19 mouse cellular contexts compared by ENCODE assay signal in genomic region chr2:118254516-118254915, GRCm38 (mm10). TPM values are rescaled to one million over a fixed set of nuclear protein-coding genes. Genes with fewer than 3 reads are reported as not detected.
DNase-seq lines count a peak whose midpoint lies in the region; ATAC-seq and TF ChIP-seq lines count a peak whose summit lies in the region.
"Had no signal": no experiment of that assay in that cellular context is flagged by ENCODE, and none has a peak within 500 bp of the region (broad histone marks: within the 10 kb centered on the region; RNA-seq: fewer than 3 reads in every experiment).

No protein-coding gene starts in this region.

- no peaks in the 10 kb centered on the region for H3K9me3 ChIP-seq in kidney, postnatal 0 days (replicated peaks; ENCODE audit: low read length)
- no peaks in the 10 kb centered on the region for H3K9me3 ChIP-seq in hindbrain, embryonic 10.5 days
- H3K9me3 ChIP-seq: embryonic facial prominence, embryonic 13.5 days; midbrain, embryonic 12.5 days had no signal

- no peaks in the 10 kb centered on the region for H3K36me3 ChIP-seq in kidney, postnatal 0 days (ENCODE audit: insufficient read depth, low read length)
- no peaks in the 10 kb centered on the region for H3K36me3 ChIP-seq in hindbrain, embryonic 10.5 days
- H3K36me3 ChIP-seq: embryonic facial prominence, embryonic 13.5 days; midbrain, embryonic 12.5 days had no signal

- no peak overlapping the region for H3K4me3 ChIP-seq in kidney, postnatal 0 days (replicated peaks; ENCODE audit: low read depth, low read length)
- H3K4me3 ChIP-seq in hindbrain, embryonic 10.5 days = no peak overlapping the region
- H3K4me3 ChIP-seq: embryonic facial prominence, embryonic 13.5 days; heart, adult 2 months; midbrain, embryonic 12.5 days; myocyte had no signal

- TF ChIP-seq CTCF in kidney, postnatal 0 days (IDR thresholded peaks at IDR 0.05; ENCODE audit: low read depth) = no peak
- TF ChIP-seq CTCF in brain, embryonic 14.5 days (IDR thresholded peaks at IDR 0.05; ENCODE audit: borderline replicate concordance, extremely low read depth, insufficient read depth, insufficient read length) = no peak

- no peak overlapping the region for H3K9ac ChIP-seq in kidney, postnatal 0 days (ENCODE audit: low read depth, low read length)
- H3K9ac ChIP-seq: embryonic facial prominence, embryonic 13.5 days; midbrain, embryonic 12.5 days had no signal

- H3K27me3 ChIP-seq in kidney, postnatal 0 days (ENCODE audit: insufficient read depth, low read length) = no peaks in the 10 kb centered on the region
- H3K27me3 ChIP-seq in hindbrain, embryonic 10.5 days (ENCODE audit: insufficient read depth, poor library complexity, severe bottlenecking) = peaks cover 5% of the 10 kb centered on the region; the same call in 1 of the 2 replicates
- H3K27me3 ChIP-seq: embryonic facial prominence, embryonic 13.5 days had no signal

- no peak overlapping the region for H3K4me2 ChIP-seq in kidney, postnatal 0 days (ENCODE audit: low read length)
- H3K4me2 ChIP-seq: embryonic facial prominence, embryonic 13.5 days; midbrain, embryonic 12.5 days had no signal

- no peak overlapping the region for H3K27ac ChIP-seq in kidney, postnatal 0 days
- 0 out of 2 replicates have a peak overlapping the region, but pooled peaks have one; percentile 81 for H3K27ac ChIP-seq in hindbrain, embryonic 10.5 days
- H3K27ac ChIP-seq: embryonic facial prominence, embryonic 13.5 days; heart, adult 2 months; midbrain, embryonic 12.5 days had no signal

- WGBS in kidney, postnatal 0 days = 26% methylated on average over 8 of the region's 8 CpGs
- 60% methylated on average over 8 of the region's 8 CpGs for WGBS in hindbrain, embryonic 10.5 days

- peak; percentile 37 for DNase-seq in kidney, postnatal 0 days (ENCODE audit: low spot score)
- no peak for DNase-seq in kidney, postnatal 36 days
- peak; percentile 45 for DNase-seq in brain, embryonic 14.5 days (ENCODE audit: low read depth)
- peak; percentile 61 for DNase-seq in hindbrain, embryonic 10.5 days (ENCODE audit: low spot score)
- peak; percentile 60 for DNase-seq in mesoderm, embryonic 11.5 days (ENCODE audit: low read depth, low spot score)
- no peak for DNase-seq in gastrocnemius, postnatal 14 days
- DNase-seq in yolk sac, embryonic 10.5 days (ENCODE audit: low spot score) = no peak
- DNase-seq: adrenal gland, adult 8-10 months; cerebellum, adult 11 months; cerebellum, postnatal 25 days; gastrocnemius, postnatal 10 days; heart, adult 2 months; left cerebral cortex, postnatal 4 days; lung, adult 18-20 months; lung, postnatal 4 days; spleen, adult 18-20 months had no signal

- no peak for ATAC-seq in kidney, postnatal 0 days (replicated peaks; ENCODE audit: low FRiP score, low read depth)

- no peak for TF ChIP-seq POLR2A in brain, embryonic 14.5 days (IDR thresholded peaks at IDR 0.05; ENCODE audit: borderline replicate concordance, extremely low read depth, insufficient read depth, insufficient read length, poor library complexity, severe bottlenecking)

- no peaks in the 10 kb centered on the region for H3K4me1 ChIP-seq in kidney, postnatal 0 days (replicated peaks; ENCODE audit: insufficient read depth, low read length)
- peaks cover 32% of the 10 kb centered on the region for H3K4me1 ChIP-seq in hindbrain, embryonic 10.5 days (replicated peaks)

- intact Hi-C loops in gastrocnemius, postnatal 14 days (cut with DNase I; ENCODE audit: low total_unique reads) = no loop called here

RNA-seq across cellular contexts. Expression of gene Fsip1, which starts 2.2 kb away (rescaled TPM):
- polyA plus RNA-seq in kidney, postnatal 0 days (2015; fragmentation: Nextera tagmentation; extraction: Ambion mirVana) = 0.96 and 1.1 TPM in 2 replicates
- 2.3 and 2.7 TPM in 2 replicates for polyA plus RNA-seq in brain, embryonic 14.5 days (2012; rRNA removed)
- 3.1 and 3.2 TPM in 2 replicates for polyA plus RNA-seq in hindbrain, embryonic 10.5 days (2016; fragmentation: Nextera tagmentation; extraction: Ambion mirVana)
- not detected for total RNA-seq in gastrocnemius, postnatal 14 days (2021)
- total RNA-seq: gastrocnemius, postnatal 10 days; heart, adult 2 months had no signal

Comparison
In these comparisons a context has a peak if more than half of its experiments do, and no peak if none do; other contexts are left out.
1. DNase-seq: peak in kidney, postnatal 0 days (single experiment), brain, embryonic 14.5 days (single experiment), hindbrain, embryonic 10.5 days (single experiment) and mesoderm, embryonic 11.5 days (single experiment); none in kidney, postnatal 36 days (0 of 2), gastrocnemius, postnatal 14 days (single experiment) and yolk sac, embryonic 10.5 days (single experiment).